8 mouse cellular contexts compared by ENCODE assay signal in the genomic region with DNA sequence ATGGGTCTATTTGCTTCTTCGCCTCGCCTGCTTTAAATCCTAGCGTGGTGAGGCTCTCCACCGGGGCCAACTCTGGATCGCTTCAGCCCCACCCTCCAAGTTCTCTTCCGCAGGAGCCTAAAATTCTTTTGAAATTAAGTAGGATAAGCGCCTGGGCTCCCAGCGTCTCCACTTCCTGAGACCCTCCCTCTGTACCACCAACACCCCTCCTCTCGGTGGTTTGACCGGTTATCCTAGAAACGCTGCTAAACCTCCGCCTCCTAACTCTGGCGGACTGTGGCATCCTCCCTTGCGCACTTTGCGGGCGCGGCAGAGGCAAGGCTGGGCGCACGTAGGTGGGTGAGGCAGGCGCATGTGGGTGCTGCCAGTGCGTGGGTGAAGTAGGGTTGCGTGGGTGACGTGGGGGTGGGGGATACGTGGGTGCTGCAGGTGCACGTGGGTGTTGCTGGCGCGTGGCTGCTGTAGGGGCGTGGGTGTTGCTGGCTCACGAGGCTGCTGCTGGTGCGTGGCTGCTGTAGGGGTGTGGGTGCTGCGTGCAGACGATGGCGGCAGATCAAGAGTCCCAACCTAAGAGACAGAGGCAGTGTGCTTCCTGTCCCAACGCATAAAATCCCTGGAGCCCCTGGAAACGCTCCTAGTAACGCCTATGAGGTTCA. TPM values are rescaled to one million over a fixed set of nuclear protein-coding genes. Genes with fewer than 3 reads are reported as not detected.
DNase-seq lines count a peak whose midpoint lies in the region; ATAC-seq lines count a peak whose summit lies in the region.

No protein-coding gene starts in this region.

- H3K36me3 ChIP-seq in forebrain, embryonic 13.5 days (ENCODE audit: poor library complexity, severe bottlenecking), result no peaks in the 10 kb centered on the region
- H3K36me3 ChIP-seq in midbrain, embryonic 15.5 days (replicated peaks), result no peaks in the 10 kb centered on the region

- DNase-seq in frontal cortex, postnatal 14 days (ENCODE audit: low spot score in 2 of 2), result no peak
- DNase-seq in layer of hippocampus, adult 9-11 months, result peak; percentile 45
- DNase-seq in thymus, postnatal 0 days (ENCODE audit: low spot score), result no peak
- no peak for DNase-seq in adrenal gland, adult 8-10 months

- H3K4me2 ChIP-seq in forebrain, embryonic 13.5 days, result peak overlapping the region; percentile 95
- peak overlapping the region; percentile 100 for H3K4me2 ChIP-seq in midbrain, embryonic 15.5 days

- ATAC-seq in frontal cortex, adult (ENCODE audit: low TSS enrichment), result peak; percentile 75
- peak; percentile 40 for ATAC-seq in CD4-positive, CD25-positive, alpha-beta regulatory T cell, adult 4 months
- peak; percentile 76 for ATAC-seq in forebrain, embryonic 13.5 days
- ATAC-seq in midbrain, embryonic 15.5 days (replicated peaks), result peak; percentile 84

- peaks cover 12% of the 10 kb centered on the region; the same call in 1 of the 2 replicates for H3K4me1 ChIP-seq in forebrain, embryonic 13.5 days
- H3K4me1 ChIP-seq in midbrain, embryonic 15.5 days, result peaks cover 8% of the 10 kb centered on the region; the same call in 1 of the 2 replicates

- WGBS in forebrain, embryonic 13.5 days, result under 1% methylated on average over 36 of the region's 36 CpGs
- whole genome bisulfite sequencing in midbrain, embryonic 15.5 days, result under 1% methylated on average over 36 of the region's 36 CpGs

- H3K9ac ChIP-seq in forebrain, embryonic 13.5 days, result peak overlapping the region; percentile 67
- H3K9ac ChIP-seq in midbrain, embryonic 15.5 days, result peak overlapping the region; percentile 57

- peaks cover 10% of the 10 kb centered on the region; the same call in 1 of the 2 replicates for H3K27me3 ChIP-seq in forebrain, embryonic 13.5 days
- 0 out of 2 replicates have a peak, but pooled peaks cover 9% of the 10 kb centered on the region for H3K27me3 ChIP-seq in midbrain, embryonic 15.5 days (replicated peaks)

- no peaks in the 10 kb centered on the region for H3K9me3 ChIP-seq in forebrain, embryonic 13.5 days (replicated peaks)
- no peaks in the 10 kb centered on the region for H3K9me3 ChIP-seq in midbrain, embryonic 15.5 days

- peak overlapping the region; percentile 46 for H3K4me3 ChIP-seq in forebrain, embryonic 13.5 days
- H3K4me3 ChIP-seq in midbrain, embryonic 15.5 days, result peak overlapping the region; percentile 57

- H3K27ac ChIP-seq in forebrain, embryonic 13.5 days, result no peak overlapping the region
- no peak overlapping the region for H3K27ac ChIP-seq in midbrain, embryonic 15.5 days

RNA-seq across cellular contexts. Expression of gene Shc3, which starts 25.6 kb away (rescaled TPM):
- polyA plus RNA-seq in CD4-positive, CD25-positive, alpha-beta regulatory T cell, adult 4 months (2017; shearing (Covaris generic)), result not detected
- 4.2 and 5.2 TPM in 2 replicates for polyA plus RNA-seq in forebrain, embryonic 13.5 days (2015; fragmentation: Nextera tagmentation; extraction: Ambion mirVana)
- polyA plus RNA-seq in midbrain, embryonic 15.5 days (2015; fragmentation: Nextera tagmentation; extraction: Ambion mirVana), result 7.4 and 8.1 TPM in 2 replicates
- 0.52 and 0.59 TPM in 2 replicates for polyA plus RNA-seq in thymus, postnatal 0 days (2015; fragmentation: Nextera tagmentation; extraction: Ambion mirVana)
- 1 to 10 TPM in 3 of 4 experiments, under 1 TPM in 1; 0.80 to 1.7 (median 1.6) TPM for total RNA-seq in adrenal gland, adult 8-10 months (2022)

RNA-seq across cellular contexts. Expression of gene Cks2, which starts 50.2 kb away (rescaled TPM):
- polyA plus RNA-seq in CD4-positive, CD25-positive, alpha-beta regulatory T cell, adult 4 months (2017; shearing (Covaris generic)), result 10 to 100 TPM; 31.7 to 37.2 TPM
- 290 and 335 TPM in 2 replicates for polyA plus RNA-seq in forebrain, embryonic 13.5 days (2015; fragmentation: Nextera tagmentation; extraction: Ambion mirVana)
- 36.9 and 42.6 TPM in 2 replicates for polyA plus RNA-seq in midbrain, embryonic 15.5 days (2015; fragmentation: Nextera tagmentation; extraction: Ambion mirVana)
- polyA plus RNA-seq in thymus, postnatal 0 days (2015; fragmentation: Nextera tagmentation; extraction: Ambion mirVana), result 376 and 390 TPM in 2 replicates
- 1 to 10 TPM; 3.4 to 7.4 (median 5.3) TPM for total RNA-seq in adrenal gland, adult 8-10 months (2022)

RNA-seq across cellular contexts. Expression of gene Secisbp2, which starts 56.7 kb away (rescaled TPM):
- 10 to 100 TPM; 39.3 to 46.0 TPM for polyA plus RNA-seq in CD4-positive, CD25-positive, alpha-beta regulatory T cell, adult 4 months (2017; shearing (Covaris generic))
- polyA plus RNA-seq in forebrain, embryonic 13.5 days (2015; fragmentation: Nextera tagmentation; extraction: Ambion mirVana), result 36.1 and 38.0 TPM in 2 replicates
- polyA plus RNA-seq in midbrain, embryonic 15.5 days (2015; fragmentation: Nextera tagmentation; extraction: Ambion mirVana), result 32.0 and 33.0 TPM in 2 replicates
- 57.4 and 62.7 TPM in 2 replicates for polyA plus RNA-seq in thymus, postnatal 0 days (2015; fragmentation: Nextera tagmentation; extraction: Ambion mirVana)
- total RNA-seq in adrenal gland, adult 8-10 months (2022), result 10 to 100 TPM; 19.6 to 33.9 (median 25.6) TPM
